Mouse (Mus musculus) spleen, postnatal 14 days (tissue): ENCODE data around the gene Zmym3.

ENCODE experiments used
- DNase-seq, 2 experiments: peaks; one replicate each; pipeline ENCODE4 v3.0.0; 2021 to 2022; ENCODE audit warnings: low spot score in 2 of 2

The Zmym3 gene

GRCm38 (mm10) chrX:101376190-101376968 lies 44.3 kb downstream of the Zmym3 start, which contains the start of gene Gjb1:
Gene Gjb1 (plus strand): TSS chrX:101376378.
- no peak for DNase-seq

GRCm38 (mm10) chrX:101372946-101373345 lies 47.7 kb downstream of the Zmym3 start:
- DNase-seq: no peak

DNA sequence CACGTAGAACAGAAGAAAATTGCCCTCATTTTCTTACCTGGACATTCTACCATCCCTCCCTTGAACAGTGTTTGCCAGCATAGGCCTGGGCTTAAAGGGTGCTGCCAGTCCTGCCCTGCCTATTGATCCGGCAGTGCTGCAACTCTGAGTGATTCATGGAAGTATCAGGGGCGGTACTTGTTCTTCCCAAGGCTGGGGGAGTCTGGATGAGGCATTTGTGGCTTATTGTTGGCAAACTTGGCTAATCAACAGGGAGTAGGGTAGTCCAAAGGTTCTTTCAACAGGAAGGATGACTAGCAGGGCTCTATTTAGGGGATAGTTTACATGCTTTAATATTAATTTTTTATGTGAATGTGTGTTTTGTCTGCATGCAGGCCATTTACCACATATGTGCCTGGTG lies 50.1 kb downstream of the Zmym3 start:
- no peak for DNase-seq

DNA sequence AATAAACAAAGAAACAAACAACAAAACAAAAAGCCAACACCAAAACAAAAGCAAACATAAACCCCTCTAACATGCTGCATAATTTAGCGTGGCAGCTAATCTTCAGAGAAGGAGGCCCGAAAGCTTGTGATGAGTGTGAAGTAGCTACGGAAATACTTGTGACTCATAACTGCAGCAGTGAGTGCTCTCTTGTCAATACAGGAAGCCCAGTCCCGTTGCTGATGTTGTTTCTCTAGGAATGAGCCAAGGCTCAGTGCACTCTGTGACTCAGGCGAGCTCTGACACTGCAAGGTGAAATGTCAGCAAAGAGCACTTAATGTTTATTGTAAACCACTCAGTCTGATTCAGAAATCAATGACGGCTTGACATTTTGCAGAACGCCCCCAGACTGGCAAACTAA lies 51.6 kb downstream of the Zmym3 start:
- DNase-seq: no peak

DNA sequence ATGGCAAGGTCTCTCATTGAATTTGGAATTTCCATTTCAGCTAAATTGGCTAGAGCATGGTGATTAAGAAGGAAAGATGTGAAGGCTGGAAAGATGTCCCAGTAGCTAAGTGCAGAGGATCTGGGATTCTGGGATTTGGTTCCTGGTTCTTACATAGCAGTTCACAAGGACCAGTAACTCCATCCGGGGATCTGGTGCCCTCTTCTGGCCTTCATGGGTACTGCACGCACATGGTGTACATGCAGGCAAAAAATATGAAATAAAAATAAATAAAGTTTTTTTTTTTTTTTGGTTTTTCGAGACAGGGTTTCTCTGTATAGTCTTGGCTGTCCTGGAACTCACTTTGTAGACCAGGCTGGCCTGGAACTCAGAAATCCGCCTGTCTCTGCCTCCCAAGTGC lies 61.7 kb downstream of the Zmym3 start:
- peak in 1 of 2 experiments; percentile 3 for DNase-seq
